Mouse (Mus musculus) kidney, adult 8-10 months (tissue): ENCODE results near the gene Tiparp.

Source experiments
- DNase-seq, 2 experiments: peaks; one replicate each; pipeline ENCODE4 v3.0.0; 2022

Gene Tiparp

GRCm38 (mm10) chr3:65527691-65528601 lies at the start of gene Tiparp:
Gene Tiparp, plus strand, starts transcription at chr3:65528410.
- DNase-seq: peak; percentile 85 to 88

- DNase-seq: no peak
Measured at GRCm38 (mm10) chr3:65480676-65481075, 47.5 kb upstream of the Tiparp start.

- no peak for DNase-seq
Measured at GRCm38 (mm10) chr3:65482266-65482665, 45.9 kb upstream of the Tiparp start.

- no peak for DNase-seq
Measured at GRCm38 (mm10) chr3:65482698-65483407, 45.4 kb upstream of the Tiparp start.

GRCm38 (mm10) chr3:65484161-65484733 lies 44.0 kb upstream of the Tiparp start:
- no peak for DNase-seq

GRCm38 (mm10) chr3:65487419-65488088 lies 40.7 kb upstream of the Tiparp start:
- DNase-seq: no peak

- DNase-seq: no peak
Measured at GRCm38 (mm10) chr3:65488556-65489244, 39.5 kb upstream of the Tiparp start.

GRCm38 (mm10) chr3:65489601-65490000 lies 38.6 kb upstream of the Tiparp start:
- DNase-seq: no peak

- DNase-seq: peak; percentile 9 to 12
Measured at GRCm38 (mm10) chr3:65494291-65494763, 33.9 kb upstream of the Tiparp start.

- no peak for DNase-seq
Measured at GRCm38 (mm10) chr3:65507766-65508165, 20.4 kb upstream of the Tiparp start.

GRCm38 (mm10) chr3:65510588-65510987 lies 17.6 kb upstream of the Tiparp start:
- DNase-seq: no peak

GRCm38 (mm10) chr3:65515751-65516150 lies 12.5 kb upstream of the Tiparp start:
- no peak for DNase-seq

- DNase-seq: no peak
Measured at GRCm38 (mm10) chr3:65516526-65516925, 11.7 kb upstream of the Tiparp start.

- DNase-seq: no peak
Measured at GRCm38 (mm10) chr3:65517141-65517540, 11.1 kb upstream of the Tiparp start.

GRCm38 (mm10) chr3:65517747-65518527 lies 10.3 kb upstream of the Tiparp start:
- DNase-seq: no peak

GRCm38 (mm10) chr3:65521391-65521790 lies 6.8 kb upstream of the Tiparp start:
- no peak for DNase-seq

GRCm38 (mm10) chr3:65523397-65523796 lies 4.8 kb upstream of the Tiparp start:
- no peak for DNase-seq

GRCm38 (mm10) chr3:65525731-65526130 lies 2.5 kb upstream of the Tiparp start:
- no peak for DNase-seq

GRCm38 (mm10) chr3:65527196-65527595 lies 1.0 kb upstream of the Tiparp start:
- peak; percentile 19 to 66 for DNase-seq

GRCm38 (mm10) chr3:65528614-65529470 lies 632 bp downstream of the Tiparp start:
- peak; percentile 60 to 66 for DNase-seq
